Mouse (Mus musculus) ES-E14 (cell line): Measurements from ENCODE around the gene Pml. TPM values are rescaled to one million over a fixed set of nuclear protein-coding genes. Genes with fewer than 3 reads are reported as not detected.
A peak's percentile ranks its signal among the peaks of the same experiment; 100 is the strongest.

Experiments
- DNase-seq: peaks from one replicate; pipeline ENCODE4 v3.0.0-alpha.2; 2013; ENCODE audit warnings: low read depth, low spot score
- H3K27ac ChIP-seq: 2 replicates; pipeline ENCODE4 v1.5.1; 2012; ENCODE audit warnings: low read depth, mild to moderate bottlenecking, low read length, moderate library complexity, mixed read lengths; ENCODE audit not compliant: poor library complexity, insufficient read depth, severe bottlenecking
- H3K36me3 ChIP-seq: 2 replicates; pipeline ENCODE4 v1.6.1; 2012; ENCODE audit warnings: mild to moderate bottlenecking, low read length, moderate library complexity, mixed read lengths; ENCODE audit not compliant: control insufficient read depth, poor library complexity, insufficient read depth, severe bottlenecking
- H3K4me1 ChIP-seq, 2 experiments: fragments of 150-350 bp in 1 of 2; sonication (generic) in 1 of 2; 2 replicates each; pipeline ENCODE4 v1.6.1; 2012; ENCODE audit warnings: low read length in 2 of 2, mild to moderate bottlenecking in 1 of 2, mixed read lengths in 1 of 2; ENCODE audit not compliant: control insufficient read depth in 2 of 2, insufficient read depth in 2 of 2, poor library complexity in 1 of 2
- H3K4me3 ChIP-seq, 2 experiments: fragments of 150-350 bp in 1 of 2; sonication (generic) in 1 of 2; 2 replicates each; pipeline ENCODE4 v1.5.1; 2012; ENCODE audit warnings: low read length in 2 of 2, low read depth in 1 of 2, mild to moderate bottlenecking in 1 of 2, mixed read lengths in 1 of 2; ENCODE audit not compliant: insufficient read depth in 1 of 2, poor library complexity in 1 of 2, severe bottlenecking in 1 of 2
- H3K9ac ChIP-seq: 2 replicates; pipeline ENCODE4 v1.6.1; 2012; ENCODE audit warnings: low read depth, mild to moderate bottlenecking, low read length, mixed read lengths; ENCODE audit not compliant: poor library complexity, insufficient read depth, severe bottlenecking
- H3K9me3 ChIP-seq: fragments of 150-350 bp; sonication (generic); 2 replicates; pipeline ENCODE4 v1.6.1; 2012; ENCODE audit warnings: low read depth, mild to moderate bottlenecking, low read length; ENCODE audit not compliant: control insufficient read depth, insufficient read depth
- CHD2 ChIP-seq: IDR thresholded peaks from 2 replicates; pipeline ENCODE4 v1.6.1; 2014; ENCODE audit warnings: mild to moderate bottlenecking, low read depth, low read length, inconsistent platforms
- HCFC1 ChIP-seq: IDR thresholded peaks from 2 replicates; pipeline ENCODE4 v1.6.1; 2012; ENCODE audit warnings: low read length, inconsistent platforms, borderline replicate concordance; ENCODE audit not compliant: insufficient read depth
- MAFK ChIP-seq: IDR thresholded peaks from 2 replicates; pipeline ENCODE4 v1.6.1; 2014; ENCODE audit warnings: mild to moderate bottlenecking, low read depth, low read length, inconsistent platforms; ENCODE audit not compliant: insufficient read depth
- ZC3H11A ChIP-seq: IDR thresholded peaks from 2 replicates; pipeline ENCODE4 v1.6.1; 2012; ENCODE audit warnings: low read depth, mild to moderate bottlenecking, inconsistent platforms, low read length, borderline replicate concordance
- ZNF384 ChIP-seq: IDR thresholded peaks from 2 replicates; pipeline ENCODE4 v1.6.1; 2012; ENCODE audit warnings: low read depth, low read length, inconsistent platforms
- in situ Hi-C, 2 experiments: fragments of 600-800 bp; cut with MboI; formaldehyde crosslinking; loops; one replicate each; pipeline ENCODE4 v1.15.1; 2025; ENCODE audit warnings: low sequenced_read_pairs in 2 of 2, inconsistent platforms in 1 of 2; ENCODE audit not compliant: unreplicated experiment in 2 of 2
- total RNA-seq: library from RNA; depleted of rRNA; stranded (reverse); fragments of 300-350 nt; gene quantifications from 2 replicates; pipeline ENCODE4 v1.2.3, GENCODE M21; 2012

Pml gene
- total RNA-seq, 1 experiment: 72.6 TPM

DNA sequence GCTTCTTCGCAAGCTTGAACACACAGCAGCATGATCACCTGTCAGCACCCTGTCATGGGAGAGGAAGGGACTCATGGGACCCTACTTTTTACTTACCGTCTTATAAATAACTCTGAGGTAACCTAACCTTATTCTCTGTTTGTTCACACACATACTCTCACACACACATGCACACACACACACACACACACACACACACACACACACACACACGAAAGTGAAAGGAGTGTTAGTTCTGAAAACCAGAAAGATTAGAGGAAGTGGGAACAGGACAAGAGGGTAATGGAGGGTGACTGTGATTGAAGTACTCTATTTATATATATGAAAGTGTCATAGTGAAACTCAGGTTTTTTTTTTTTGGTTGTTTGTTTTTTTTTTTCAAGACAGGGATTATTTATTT, 21.5 kb upstream of the Pml start:
- peak overlapping the region; percentile 34; the same call in 1 of the 2 replicates for H3K9ac ChIP-seq
- in situ Hi-C loops: no loop called here
- peaks cover 8 to 18% of the 10 kb centered on the region in 2 experiments; a peak in 3 of 4 replicates for H3K4me1 ChIP-seq
- peak overlapping the region; percentile 100 for H3K27ac ChIP-seq
- TF ChIP-seq MAFK (no peak), HCFC1 (no peak), ZNF384 (no peak), CHD2 (no peak), ZC3H11A (no peak)
- no peak for DNase-seq
- H3K36me3 ChIP-seq: no peaks in the 10 kb centered on the region
- no peaks in the 10 kb centered on the region for H3K9me3 ChIP-seq
- no peak overlapping the region for H3K4me3 ChIP-seq

DNA sequence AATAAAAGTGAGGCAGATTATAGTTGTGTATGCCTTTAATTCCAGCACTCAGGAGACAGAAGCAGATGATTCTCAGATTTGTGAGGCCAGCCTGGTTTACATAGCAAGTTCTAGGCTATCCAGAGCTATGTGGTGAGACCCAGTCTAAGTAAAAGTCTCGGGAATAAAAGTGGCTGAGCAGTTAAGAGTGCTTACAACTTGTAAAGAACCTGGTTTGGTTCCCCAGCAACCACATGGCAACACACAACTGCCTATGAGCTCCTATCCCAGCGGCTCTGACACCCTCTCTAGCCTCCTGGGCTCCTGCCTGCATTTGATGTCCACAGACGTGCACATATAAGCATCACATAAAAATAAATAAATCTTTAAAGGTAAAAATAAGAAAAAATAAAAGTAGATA, 20.5 kb upstream of the Pml start:
- TF ChIP-seq ZNF384 (no peak), MAFK (no peak), CHD2 (no peak), ZC3H11A (no peak), HCFC1 (no peak)
- H3K9me3 ChIP-seq: no peaks in the 10 kb centered on the region
- H3K36me3 ChIP-seq: no peaks in the 10 kb centered on the region
- H3K27ac ChIP-seq: peak overlapping the region; percentile 100; the same call in 1 of the 2 replicates
- DNase-seq: no peak
- peak overlapping the region; percentile 44; the same call in 1 of the 2 replicates for H3K9ac ChIP-seq
- in situ Hi-C loops: no loop called here
- no peak overlapping the region for H3K4me3 ChIP-seq
- peaks cover 8 to 18% of the 10 kb centered on the region in 2 experiments; a peak in 3 of 4 replicates for H3K4me1 ChIP-seq

DNA sequence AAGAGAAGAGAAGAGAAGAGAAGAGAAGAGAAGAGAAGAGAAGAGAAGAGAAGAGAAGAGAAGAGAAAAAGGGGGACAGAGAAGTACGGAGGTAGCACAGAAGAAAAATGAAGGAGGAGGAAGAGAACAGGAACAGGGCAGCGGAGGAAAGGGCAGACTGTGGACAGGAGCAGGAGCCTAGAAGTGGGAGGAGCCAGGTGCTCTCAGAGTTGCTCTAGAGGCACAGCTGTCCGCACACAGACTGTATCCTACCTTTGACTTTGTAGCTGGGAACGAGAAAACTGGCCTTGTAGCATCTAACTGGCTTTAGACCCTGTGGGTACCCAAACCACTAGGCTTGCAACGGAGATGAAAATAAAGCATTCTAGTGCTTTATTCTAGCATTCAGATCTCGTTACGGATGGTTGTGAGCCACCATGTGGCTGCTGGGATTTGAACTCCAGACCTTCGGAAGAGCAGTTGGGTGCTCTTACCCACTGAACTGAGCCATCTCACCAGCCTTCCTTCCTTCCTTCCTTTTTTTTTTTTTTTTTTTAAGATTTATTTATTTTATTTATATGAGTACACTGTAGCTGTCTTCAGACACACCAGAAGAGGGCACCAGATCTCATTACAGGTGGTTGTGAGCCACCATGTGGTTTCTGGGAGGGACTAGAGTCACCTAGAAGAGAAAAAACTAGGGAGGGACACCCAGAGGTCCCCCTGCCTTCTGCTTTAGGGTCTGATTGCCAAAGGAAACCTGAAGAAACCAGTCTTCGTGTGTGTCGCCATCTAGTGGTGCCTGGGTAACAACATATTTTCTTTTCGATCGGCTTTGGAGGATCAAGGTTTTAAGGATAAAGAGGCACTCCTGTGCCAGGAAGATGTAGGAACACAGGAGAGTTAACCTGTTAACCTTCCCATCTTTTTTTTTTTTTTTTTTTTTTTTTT, 19.1 kb upstream of the Pml start:
- Histone ChIP-seq H3K9me3 (no peaks in the 10 kb centered on the region), H3K4me1 (peaks cover 8 to 18% of the 10 kb centered on the region in 2 experiments; a peak in 3 of 4 replicates), H3K36me3 (no peaks in the 10 kb centered on the region), H3K9ac (peak overlapping the region; percentile 60; the same call in 1 of the 2 replicates), H3K27ac (peak overlapping the region; percentile 79), H3K4me3 (peak overlapping the region in 1 of 2 experiments; percentile 9; a peak in 2 of 4 replicates)
- TF ChIP-seq MAFK (no peak), ZNF384 (peak; percentile 70; the same call in 1 of the 2 replicates)
- DNase-seq: peak; percentile 94
- in situ Hi-C loops: no loop called here

DNA sequence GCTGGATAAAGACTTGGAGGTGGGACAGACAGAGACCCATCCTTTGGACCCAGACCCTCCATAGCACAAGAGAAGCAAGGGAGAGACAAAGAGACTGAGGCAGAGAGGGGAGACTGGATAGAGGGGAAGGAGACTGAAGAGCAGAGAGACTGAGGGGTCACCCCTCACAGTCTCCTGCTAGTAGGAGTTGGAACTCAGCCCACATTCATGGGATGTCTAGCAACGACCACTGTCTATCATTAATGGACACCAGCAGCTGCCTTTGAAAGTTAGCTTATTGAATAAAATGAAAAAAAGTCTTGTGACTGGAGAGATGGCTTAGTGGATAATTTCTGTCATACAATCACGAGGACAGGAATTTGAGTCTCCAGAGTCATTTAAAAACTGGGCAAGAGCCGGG, 17.5 kb upstream of the Pml start:
- TF ChIP-seq ZNF384 (no peak), HCFC1 (no peak), ZC3H11A (no peak), CHD2 (no peak), MAFK (no peak)
- no peak for DNase-seq
- Histone ChIP-seq H3K4me3 (no peak overlapping the region), H3K4me1 (peaks cover 4 to 8% of the 10 kb centered on the region in 2 experiments; a peak in 3 of 4 replicates), H3K9me3 (no peaks in the 10 kb centered on the region), H3K9ac (peak overlapping the region; percentile 9; the same call in 1 of the 2 replicates), H3K27ac (peak overlapping the region; percentile 40; the same call in 1 of the 2 replicates), H3K36me3 (peaks cover 5% of the 10 kb centered on the region)
- in situ Hi-C loops: no loop called here
